9 mouse cellular contexts compared by ENCODE assay signal in genomic region chr2:147321036-147321435, GRCm38 (mm10). TPM values are rescaled to one million over a fixed set of nuclear protein-coding genes. Genes with fewer than 3 reads are reported as not detected.
DNase-seq lines count a peak whose midpoint lies in the region; ATAC-seq and TF ChIP-seq lines count a peak whose summit lies in the region.
"Had no signal": no experiment of that assay in that cellular context is flagged by ENCODE, and none has a peak within 500 bp of the region (broad histone marks: within the 10 kb centered on the region; RNA-seq: fewer than 3 reads in every experiment).

No protein-coding gene starts in this region.

- H3K4me2 ChIP-seq in liver, embryonic 13.5 days, result no peak overlapping the region
- H3K4me2 ChIP-seq: midbrain, embryonic 12.5 days had no signal

- peak; percentile 51 for TF ChIP-seq CTCF in left cerebral cortex, adult 2 months (IDR thresholded peaks at IDR 0.05)

- H3K36me3 ChIP-seq in liver, embryonic 13.5 days, result no peaks in the 10 kb centered on the region
- H3K36me3 ChIP-seq: midbrain, embryonic 12.5 days had no signal

- peak; percentile 24 for DNase-seq in CD4-positive, CD25-positive, alpha-beta regulatory T cell, adult 2 months (ENCODE audit: low read depth, low spot score)
- DNase-seq in left cerebral cortex, adult 2 months (ENCODE audit: extremely low spot score in 1 of 2, low spot score in 2 of 2), result no peak
- no peak for DNase-seq in left cerebral cortex, adult 9 months (ENCODE audit: low spot score in 2 of 2)
- peak; percentile 51 for DNase-seq in embryo, embryonic 9.5 days (ENCODE audit: extremely low spot score)
- peak; percentile 1 for DNase-seq in liver, embryonic 13.5 days
- DNase-seq in MN1 (ENCODE audit: low spot score), result no peak
- DNase-seq in gastrocnemius, adult 18-20 months (ENCODE audit: low spot score), result no peak

- 0 out of 2 replicates have a peak, but pooled peaks cover 5% of the 10 kb centered on the region for H3K27me3 ChIP-seq in liver, embryonic 13.5 days

- H3K9me3 ChIP-seq in liver, embryonic 13.5 days (replicated peaks), result no peaks in the 10 kb centered on the region
- H3K9me3 ChIP-seq: midbrain, embryonic 12.5 days had no signal

- H3K4me1 ChIP-seq in liver, embryonic 13.5 days (replicated peaks), result no peaks in the 10 kb centered on the region
- H3K4me1 ChIP-seq: midbrain, embryonic 12.5 days had no signal

- no peak overlapping the region for H3K27ac ChIP-seq in left cerebral cortex, adult 2 months
- no peak overlapping the region for H3K27ac ChIP-seq in liver, embryonic 13.5 days
- H3K27ac ChIP-seq: midbrain, embryonic 12.5 days had no signal

- H3K9ac ChIP-seq in liver, embryonic 13.5 days, result no peak overlapping the region
- H3K9ac ChIP-seq: midbrain, embryonic 12.5 days had no signal

- H3K4me3 ChIP-seq in left cerebral cortex, adult 2 months, result no peak overlapping the region
- H3K4me3 ChIP-seq in liver, embryonic 13.5 days (replicated peaks), result no peak overlapping the region
- H3K4me3 ChIP-seq: midbrain, embryonic 12.5 days had no signal

- intact Hi-C loops in left cerebral cortex, adult 2 months (cut with DNase I), result loop anchor here (1.0 kb wide), 1 partner anchor 335 kb away; no protein-coding TSS in a partner anchor

- no peak for ATAC-seq in CD4-positive, CD25-positive, alpha-beta regulatory T cell, adult 4 months
- no peak for ATAC-seq in liver, embryonic 13.5 days (ENCODE audit: low read depth)

- 8% methylated on average over 9 of the region's 9 CpGs for WGBS in liver, embryonic 13.5 days (ENCODE audit: insufficient replicate concordance)

RNA-seq across cellular contexts. Expression of gene Pax1, which starts 40.7 kb away (rescaled TPM):
- polyA plus RNA-seq in CD4-positive, CD25-positive, alpha-beta regulatory T cell, adult 4 months (2017; shearing (Covaris generic)), result not detected
- total RNA-seq in left cerebral cortex, adult 2 months (2021), result not detected
- polyA plus RNA-seq in liver, embryonic 13.5 days (2015; fragmentation: Nextera tagmentation; extraction: Ambion mirVana), result not detected in 2 replicates
- total RNA-seq in gastrocnemius, adult 18-20 months (2021), result not detected

Comparison
In these comparisons a context has a peak if more than half of its experiments do, and no peak if none do; other contexts are left out.
1. DNase-seq: peak in CD4-positive, CD25-positive, alpha-beta regulatory T cell, adult 2 months (single experiment), embryo, embryonic 9.5 days (single experiment) and liver, embryonic 13.5 days (single experiment); none in left cerebral cortex, adult 2 months (0 of 2), left cerebral cortex, adult 9 months (0 of 2), MN1 (single experiment) and gastrocnemius, adult 18-20 months (single experiment).